In the genomic region with DNA sequence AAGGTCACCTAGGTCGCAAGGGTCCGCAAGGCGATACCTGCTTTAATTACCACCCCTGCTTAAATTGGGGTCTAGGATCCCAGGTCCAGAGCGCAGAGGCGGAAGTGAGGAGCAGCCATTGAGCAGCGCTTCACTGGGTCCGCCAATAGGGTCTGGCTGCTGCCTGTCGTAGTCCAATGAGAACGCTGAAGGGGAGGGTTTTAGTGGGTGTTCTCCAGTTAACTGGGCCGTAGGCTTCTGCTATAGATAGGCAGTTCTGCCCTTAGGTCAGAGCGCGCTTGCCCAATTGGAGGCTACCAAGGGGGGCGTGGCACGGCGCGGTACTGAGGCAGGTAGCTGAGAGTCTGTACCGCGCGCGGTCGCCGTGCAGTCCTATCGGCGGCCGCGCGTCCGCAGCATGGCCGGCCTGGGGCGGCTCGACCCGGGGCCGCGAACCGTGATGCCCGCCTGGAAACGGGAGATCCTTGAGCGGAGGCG, we compare ENCODE assay signal across 7 mouse cellular contexts. TPM values are rescaled to one million over a fixed set of nuclear protein-coding genes. Genes with fewer than 3 reads are reported as not detected.
DNase-seq lines count a peak whose midpoint lies in the region; ATAC-seq and TF ChIP-seq lines count a peak whose summit lies in the region.

Tprn (plus strand) TSS at position 328 of the 477 bp plus-strand sequence.

- under 1% methylated on average over 39 of the region's 39 CpGs for WGBS in embryonic facial prominence, embryonic 10.5 days
- WGBS in intestine, postnatal 0 days, result 0% methylated on average over 39 of the region's 39 CpGs
- under 1% methylated on average over 39 of the region's 39 CpGs for WGBS in midbrain, embryonic 12.5 days
- WGBS in small intestine, adult 2 months, result under 1% methylated on average over 39 of the region's 39 CpGs

- H3K9ac ChIP-seq in intestine, postnatal 0 days (ENCODE audit: low read depth, low read length), result peak within 1 kb of the TSS; percentile 78
- peak within 1 kb of the TSS; percentile 66 for H3K9ac ChIP-seq in midbrain, embryonic 12.5 days (replicated peaks)

- intact Hi-C loops in left cerebral cortex, postnatal 4 days (cut with DNase I), result no loop called here

- TF ChIP-seq POLR2A in small intestine, adult 2 months (IDR thresholded peaks at IDR 0.05; ENCODE audit: low read depth, low read length), result peak; percentile 99

- peak within 1 kb of the TSS; percentile 94 for H3K4me2 ChIP-seq in intestine, postnatal 0 days (replicated peaks; ENCODE audit: low read depth)
- H3K4me2 ChIP-seq in midbrain, embryonic 12.5 days (replicated peaks), result peak within 1 kb of the TSS; percentile 99

- peaks cover 28% of the 10 kb centered on the region for H3K27me3 ChIP-seq in embryonic facial prominence, embryonic 10.5 days (replicated peaks; ENCODE audit: low read depth, poor library complexity, severe bottlenecking)
- H3K27me3 ChIP-seq in intestine, postnatal 0 days (replicated peaks; ENCODE audit: control insufficient read depth, insufficient read depth, low read length), result no peaks in the 10 kb centered on the region
- H3K27me3 ChIP-seq in midbrain, embryonic 12.5 days, result peaks cover 30% of the 10 kb centered on the region
- no peaks in the 10 kb centered on the region for H3K27me3 ChIP-seq in small intestine, adult 2 months (ENCODE audit: control insufficient read depth, insufficient read depth, low read length)

- no peak for TF ChIP-seq CTCF in intestine, postnatal 0 days (IDR thresholded peaks at IDR 0.05; ENCODE audit: low read depth)
- TF ChIP-seq CTCF in small intestine, adult 2 months (IDR thresholded peaks at IDR 0.05; ENCODE audit: extremely low read depth, insufficient read length, insufficient replicate concordance, low read depth, low read length), result no peak

- H3K36me3 ChIP-seq in embryonic facial prominence, embryonic 10.5 days (replicated peaks), result peaks cover 6% of the 10 kb centered on the region; the same call in 1 of the 2 replicates
- H3K36me3 ChIP-seq in intestine, postnatal 0 days (ENCODE audit: control insufficient read depth, insufficient read depth), result no peaks in the 10 kb centered on the region
- H3K36me3 ChIP-seq in midbrain, embryonic 12.5 days, result no peaks in the 10 kb centered on the region
- H3K36me3 ChIP-seq in small intestine, adult 2 months (ENCODE audit: control insufficient read depth, insufficient read depth, low read length), result no peaks in the 10 kb centered on the region

- H3K27ac ChIP-seq in embryonic facial prominence, embryonic 10.5 days (replicated peaks), result peak within 1 kb of the TSS; percentile 78
- peak within 1 kb of the TSS; percentile 93 for H3K27ac ChIP-seq in intestine, postnatal 0 days (ENCODE audit: low read depth, low read length)
- H3K27ac ChIP-seq in midbrain, embryonic 12.5 days (replicated peaks), result peak within 1 kb of the TSS; percentile 56
- H3K27ac ChIP-seq in small intestine, adult 2 months (ENCODE audit: insufficient read depth, low read depth, low read length), result peak within 1 kb of the TSS; percentile 98

- H3K4me3 ChIP-seq in embryonic facial prominence, embryonic 10.5 days, result peak within 1 kb of the TSS; percentile 85
- H3K4me3 ChIP-seq in intestine, postnatal 0 days (ENCODE audit: low read depth, low read length), result peak within 1 kb of the TSS; percentile 92
- peak within 1 kb of the TSS; percentile 82 for H3K4me3 ChIP-seq in midbrain, embryonic 12.5 days
- H3K4me3 ChIP-seq in small intestine, adult 2 months (ENCODE audit: low read depth, low read length), result peak within 1 kb of the TSS; percentile 80

- peak; percentile 96 for DNase-seq in adrenal gland, postnatal 10 days
- peak; percentile 95 for DNase-seq in embryonic facial prominence, embryonic 10.5 days (ENCODE audit: low spot score)
- DNase-seq in gonadal fat pad, adult 2 months (ENCODE audit: low read depth), result peak; percentile 90
- DNase-seq in left cerebral cortex, postnatal 4 days, result peak; percentile 97

- H3K4me1 ChIP-seq in embryonic facial prominence, embryonic 10.5 days, result peaks cover 52% of the 10 kb centered on the region
- H3K4me1 ChIP-seq in intestine, postnatal 0 days (replicated peaks; ENCODE audit: control insufficient read depth, insufficient read depth, low read length), result no peaks in the 10 kb centered on the region
- H3K4me1 ChIP-seq in midbrain, embryonic 12.5 days, result peaks cover 48% of the 10 kb centered on the region
- peaks cover 2% of the 10 kb centered on the region; the same call in 1 of the 2 replicates for H3K4me1 ChIP-seq in small intestine, adult 2 months (ENCODE audit: control insufficient read depth, insufficient read depth, insufficient read length, low read length)

- H3K9me3 ChIP-seq in embryonic facial prominence, embryonic 10.5 days, result no peaks in the 10 kb centered on the region
- no peaks in the 10 kb centered on the region for H3K9me3 ChIP-seq in intestine, postnatal 0 days (ENCODE audit: control insufficient read depth)
- no peaks in the 10 kb centered on the region for H3K9me3 ChIP-seq in midbrain, embryonic 12.5 days

- ATAC-seq in intestine, postnatal 0 days, result peak; percentile 80
- ATAC-seq in midbrain, embryonic 12.5 days (ENCODE audit: low FRiP score, low read depth), result peak; percentile 99

RNA-seq across cellular contexts. Expression of gene Tprn, which starts in this region (rescaled TPM):
- 10 to 100 TPM; 11.2 to 11.4 TPM for total RNA-seq in adrenal gland, postnatal 10 days (2021)
- 8.0 and 9.0 TPM in 2 replicates for polyA plus RNA-seq in embryonic facial prominence, embryonic 10.5 days (2016; fragmentation: Nextera tagmentation; extraction: Ambion mirVana)
- polyA plus RNA-seq in gonadal fat pad, adult 2 months (2012; rRNA removed), result 11.4 and 20.5 TPM in 2 replicates
- 62.0 and 68.3 TPM in 2 replicates for polyA plus RNA-seq in intestine, postnatal 0 days (2015; fragmentation: Nextera tagmentation; extraction: Ambion mirVana)
- total RNA-seq in left cerebral cortex, postnatal 4 days (2021), result 10 to 100 TPM; 15.4 to 16.2 TPM
- polyA plus RNA-seq in midbrain, embryonic 12.5 days (2016; fragmentation: Nextera tagmentation; extraction: Ambion mirVana), result 10.1 and 10.2 TPM in 2 replicates
- polyA plus RNA-seq in small intestine, adult 2 months (2012; rRNA removed), result 183 and 436 TPM in 2 replicates

Comparison
In these comparisons a context has a peak if more than half of its experiments do, and no peak if none do; other contexts are left out.
1. Peak in every context shown above with its lines: DNase-seq, ATAC-seq, H3K4me3 ChIP-seq and H3K27ac ChIP-seq.